Mouse (Mus musculus) adrenal gland, postnatal 14 days (tissue): Measurements from ENCODE around the gene Brd9. TPM values are rescaled to one million over a fixed set of nuclear protein-coding genes. Genes with fewer than 3 reads are reported as not detected.
"Not testable (repeated sequence)": the region's sequence is repeated elsewhere in the genome, so short reads cannot be mapped to it uniquely, and the experiment has no call there.

Source experiments
- DNase-seq: peaks from one replicate; pipeline ENCODE4 v3.0.0; 2021; ENCODE audit warnings: mixed read lengths
- microRNA-seq, 2 experiments: library from miRNA; unstranded; fragments of <30 nt; microRNA quantifications; one replicate each; pipeline ENCODE4 v1.2.0; 2021
- total RNA-seq: library from RNA; stranded (reverse); gene quantifications from 2 replicates; pipeline ENCODE4 v1.2.3, GENCODE M21; 2021

Brd9 gene
- total RNA-seq, 1 experiment from 2014 or later = 28.5 TPM

GRCm38 (mm10) chr13:73990761-73991160 lies 53.1 kb downstream of the Brd9 start:
- no peak for DNase-seq

GRCm38 (mm10) chr13:73991267-73991666 lies 53.7 kb downstream of the Brd9 start:
- DNase-seq = no peak

GRCm38 (mm10) chr13:73996456-73996855 lies 58.8 kb downstream of the Brd9 start:
- no peak for DNase-seq

DNA sequence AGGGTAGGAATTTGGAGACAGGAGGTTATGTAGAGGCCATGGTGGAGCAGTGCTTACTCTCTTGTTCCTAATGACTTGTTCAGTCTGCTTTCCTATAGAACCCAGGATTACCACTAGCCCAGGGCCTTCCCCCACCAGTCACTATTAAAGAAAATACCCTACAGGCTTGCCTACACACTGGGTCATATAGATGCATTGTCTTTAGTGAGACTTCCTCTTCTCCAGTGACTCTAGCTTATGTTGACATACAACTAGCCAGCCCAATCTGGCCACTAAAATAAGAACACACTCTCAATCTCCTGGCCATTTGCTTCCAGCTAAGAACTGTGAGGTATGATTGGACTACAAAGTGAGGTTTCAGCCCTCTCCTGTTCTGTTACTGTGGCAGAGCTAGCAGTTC lies 62.9 kb downstream of the Brd9 start:
- DNase-seq = no peak

- DNase-seq = no peak
These were observed 63.4 kb downstream of the Brd9 start for GRCm38 (mm10) chr13:74000961-74001360.

DNA sequence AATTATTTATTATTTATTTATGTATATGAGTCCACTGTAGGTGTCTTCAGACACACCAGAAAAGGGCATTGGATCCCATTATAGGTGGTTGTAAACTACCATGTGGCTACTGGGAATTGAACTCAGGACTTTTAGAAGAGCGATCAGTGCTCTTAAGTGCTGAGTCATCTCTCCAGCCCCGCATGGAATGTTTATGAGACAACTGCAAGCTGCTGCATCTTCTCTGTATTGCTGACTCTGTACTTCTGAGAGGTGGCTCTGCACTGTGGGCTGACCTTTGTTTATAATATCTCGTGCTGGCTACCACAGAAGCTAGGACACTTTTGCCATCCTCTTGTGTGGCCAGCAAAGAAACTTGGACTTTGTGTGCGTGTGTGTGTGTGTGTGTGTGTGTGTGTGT lies 63.9 kb downstream of the Brd9 start:
- no peak for DNase-seq

DNA sequence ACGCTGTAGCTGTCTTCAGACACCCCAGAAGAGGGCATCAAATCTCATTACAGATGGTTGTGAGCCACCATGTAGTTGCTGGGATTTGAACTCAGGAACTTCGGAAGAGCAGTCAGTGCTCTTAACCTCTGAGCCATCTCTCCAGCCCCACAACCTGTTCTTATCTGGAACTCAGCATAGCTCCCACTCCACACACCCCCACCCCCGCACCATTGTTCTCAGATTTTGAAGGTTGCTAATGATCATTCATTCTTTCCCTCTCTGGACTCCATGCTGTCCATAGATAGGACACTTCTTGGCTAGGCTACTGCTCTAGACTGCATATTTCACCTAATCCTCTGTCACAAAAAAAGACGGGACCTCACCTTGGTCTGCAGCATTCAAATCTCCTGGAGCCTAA lies 69.3 kb downstream of the Brd9 start:
- DNase-seq = not testable (repeated sequence)

DNA sequence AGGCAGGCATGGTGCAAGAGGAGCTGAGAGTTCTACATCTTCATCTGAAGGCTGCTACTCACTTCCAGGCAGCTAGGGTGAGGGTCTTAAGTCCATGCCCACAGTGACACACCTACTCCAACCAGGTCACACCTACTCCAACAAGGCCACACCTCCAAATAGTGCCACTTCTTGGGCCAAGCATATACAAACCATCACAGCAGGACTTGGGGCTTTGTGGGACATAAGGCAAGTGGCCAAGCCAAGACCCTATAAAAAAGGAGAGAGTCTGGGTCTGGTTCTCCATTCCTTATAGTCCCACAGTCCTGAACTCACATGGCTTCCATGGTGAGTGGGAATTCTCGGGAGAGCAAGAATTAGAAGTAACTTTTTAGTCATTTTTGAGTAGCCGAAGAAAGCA lies 70.6 kb downstream of the Brd9 start:
- DNase-seq = not testable (repeated sequence)

DNA sequence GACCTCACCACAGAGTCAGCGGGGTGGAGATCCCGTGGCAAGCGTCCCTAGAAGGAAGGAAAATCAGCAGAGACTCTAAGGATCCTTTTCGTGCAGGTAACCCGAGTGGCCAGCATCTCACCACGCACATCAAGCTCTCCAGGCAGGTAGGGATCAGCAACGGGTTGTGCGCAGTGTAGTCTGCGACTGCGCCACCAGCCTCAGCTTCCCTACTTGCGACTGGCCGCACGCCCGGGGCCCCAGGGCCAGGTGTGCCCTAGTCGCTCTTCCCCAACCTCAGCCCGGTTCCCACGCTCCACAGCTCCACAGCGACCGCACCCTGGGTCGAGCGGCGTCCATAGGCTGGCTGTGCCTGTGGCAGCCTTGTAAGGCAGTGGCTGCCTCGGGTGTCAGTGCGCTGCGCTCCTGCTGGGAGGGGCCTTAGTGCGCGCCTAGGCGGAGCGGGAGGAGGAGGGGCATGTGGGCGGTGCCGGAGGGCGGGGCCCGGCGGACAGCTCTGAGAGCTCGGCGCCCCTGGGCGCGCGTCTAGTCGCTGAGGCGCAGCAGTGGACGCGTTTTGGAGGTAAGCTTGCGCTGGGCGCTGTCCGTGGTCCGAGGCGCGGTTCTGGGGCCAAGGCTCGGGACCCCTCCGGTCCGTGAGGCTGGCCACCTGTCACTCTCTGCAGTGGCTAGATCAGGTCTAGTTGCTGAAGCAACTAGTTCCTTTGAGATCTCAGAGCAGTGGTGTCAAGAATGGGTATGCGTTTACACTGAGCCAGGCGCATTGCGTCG lies 71.5 kb downstream of the Brd9 start, which contains the start of gene Tppp:
Tppp (plus strand) TSS at position 460 of the 771 bp plus-strand sequence.
- peak; percentile 96 for DNase-seq

- DNase-seq = peak; percentile 75
These were observed 72.4 kb downstream of the Brd9 start for GRCm38 (mm10) chr13:74009791-74010614.

Small RNAs within 50 kb of the gene (microRNA-seq; reads per million reads assigned to microRNA genes)
- gene Gm25197 = 0 reads per million in 2 experiments

Other genes with a start within 250 kb of the Brd9 start
- 0.37 and 0.98 TPM in 2 replicates for gene Slc6a19, start 232.9 kb upstream of the Brd9 start, total RNA-seq
- gene Slc12a7, start 204.7 kb upstream of the Brd9 start, total RNA-seq = 32.3 and 34.2 TPM in 2 replicates
- gene Nkd2, start 90.2 kb upstream of the Brd9 start, total RNA-seq = 1.9 and 2.7 TPM in 2 replicates
- gene Trip13, start within 50 bp of the Brd9 start, total RNA-seq = 2.6 and 4.6 TPM in 2 replicates
- not detected in 2 replicates for gene Zdhhc11, start 26.0 kb downstream of the Brd9 start, total RNA-seq
- gene Tppp, start 71.6 kb downstream of the Brd9 start, total RNA-seq = 8.5 and 9.9 TPM in 2 replicates
- gene Cep72, start 124.5 kb downstream of the Brd9 start, total RNA-seq = 2.9 and 4.0 TPM in 2 replicates
- gene Slc9a3, start 183.6 kb downstream of the Brd9 start, total RNA-seq = 0.37 TPM in 1 of 2 replicates, not detected in the other